Mouse (Mus musculus): ENCODE measurements around the gene Dcst1.

Gene Dcst1

GRCm38 (mm10) chr3:89336529-89336928, 28.5 kb downstream of the Dcst1 start:
- DNase-seq (ENCODE audit: extremely low spot score, low spot score) = no peak

GRCm38 (mm10) chr3:89333053-89333452, 32.0 kb downstream of the Dcst1 start:
- no peak for DNase-seq (ENCODE audit: extremely low spot score, low spot score)

DNA sequence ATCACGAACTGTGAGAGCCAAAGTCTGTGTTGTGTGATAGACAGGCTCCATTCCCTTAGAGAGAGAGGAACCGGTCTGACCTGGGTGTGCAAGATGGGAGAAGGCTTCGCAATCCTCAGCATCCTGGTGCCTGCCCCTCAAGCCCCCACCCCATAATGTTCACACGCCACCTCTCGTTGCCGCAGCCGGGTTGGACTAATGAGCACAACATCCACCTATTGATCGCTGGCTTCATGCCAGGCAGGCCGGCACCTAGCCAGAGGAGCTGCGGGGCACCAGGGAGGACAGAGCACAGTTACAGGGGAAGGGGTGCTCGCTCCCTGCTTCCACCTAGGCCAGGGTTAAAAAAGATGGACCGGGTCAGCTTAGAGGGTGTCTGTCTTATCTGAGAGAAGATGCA, 32.6 kb downstream of the Dcst1 start:
- DNase-seq (ENCODE audit: extremely low spot score, low spot score) = no peak

DNA sequence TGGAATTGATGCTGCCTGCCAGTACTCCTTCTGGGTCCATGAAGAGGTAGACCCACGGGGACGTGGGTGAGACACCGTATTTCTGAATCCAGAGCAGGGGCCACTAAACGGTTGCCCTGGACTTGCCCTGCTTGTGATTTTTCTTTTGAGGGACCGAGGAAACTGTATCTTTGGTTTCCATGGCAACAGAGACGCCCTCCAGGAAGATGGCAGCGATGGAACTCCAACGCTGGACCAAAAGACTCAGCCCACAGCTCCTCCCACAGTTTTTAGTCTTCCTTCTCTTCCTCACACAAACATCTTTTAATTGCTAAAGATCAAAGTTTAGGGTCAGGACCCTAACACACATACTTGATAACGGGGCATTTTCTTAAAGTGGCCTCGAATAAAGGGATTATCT, 33.0 kb downstream of the Dcst1 start:
- DNase-seq (ENCODE audit: extremely low spot score, low spot score) = no peak

- no peak for DNase-seq (ENCODE audit: extremely low spot score, low spot score)
These were observed 33.5 kb downstream of the Dcst1 start for GRCm38 (mm10) chr3:89331561-89331960.

- DNase-seq (ENCODE audit: extremely low spot score, low spot score) = peak; percentile 43
These were observed 34.1 kb downstream of the Dcst1 start for GRCm38 (mm10) chr3:89330948-89331347.

DNA sequence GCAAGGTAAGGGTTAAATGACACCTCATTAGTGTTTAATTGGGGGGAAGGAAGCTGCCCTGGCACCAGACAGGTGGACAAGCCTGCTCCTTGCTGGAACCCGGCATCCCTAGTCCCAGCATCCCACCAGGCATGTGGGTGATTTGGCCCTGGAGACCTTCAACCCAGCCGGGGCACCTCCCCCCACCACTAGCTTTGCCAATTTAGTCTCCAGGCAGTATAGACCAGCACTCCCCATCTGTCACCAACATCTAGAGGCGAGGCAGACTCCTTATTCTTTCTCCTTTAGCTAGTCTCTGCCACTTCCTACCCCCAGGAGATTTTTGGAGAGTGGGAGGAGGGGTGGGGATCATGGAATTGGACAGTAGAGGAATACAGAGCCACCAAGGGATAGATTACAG, 34.7 kb downstream of the Dcst1 start:
- no peak for DNase-seq (ENCODE audit: extremely low spot score, low spot score)

- no peak for DNase-seq (ENCODE audit: extremely low spot score, low spot score)
These were observed 36.4 kb downstream of the Dcst1 start for GRCm38 (mm10) chr3:89328623-89329022.

DNA sequence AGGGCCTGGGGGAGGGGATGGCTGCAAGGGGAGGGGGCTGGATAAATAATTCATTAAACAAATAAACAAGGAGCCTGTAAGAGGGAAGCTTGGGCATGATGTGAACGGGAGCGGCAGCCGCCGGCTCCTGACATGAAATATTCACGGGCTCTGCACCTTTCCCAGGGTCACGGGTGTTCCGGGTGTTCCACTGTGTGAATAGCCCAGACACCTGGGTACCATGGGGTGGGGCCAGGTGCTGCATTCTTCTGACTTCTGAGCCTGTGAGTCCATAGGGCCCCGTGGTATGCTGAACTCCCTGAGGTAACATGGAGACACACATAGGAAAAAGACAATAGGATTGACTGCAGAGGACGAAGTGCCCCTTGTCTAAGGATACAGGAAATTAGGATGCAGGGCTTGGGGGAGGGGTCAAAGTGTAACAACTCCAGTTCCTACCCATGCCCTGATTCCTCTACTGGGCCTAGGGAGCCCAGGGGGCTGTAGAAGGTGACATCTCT, 37.6 kb downstream of the Dcst1 start:
- no peak for DNase-seq (ENCODE audit: extremely low spot score, low spot score)

DNA sequence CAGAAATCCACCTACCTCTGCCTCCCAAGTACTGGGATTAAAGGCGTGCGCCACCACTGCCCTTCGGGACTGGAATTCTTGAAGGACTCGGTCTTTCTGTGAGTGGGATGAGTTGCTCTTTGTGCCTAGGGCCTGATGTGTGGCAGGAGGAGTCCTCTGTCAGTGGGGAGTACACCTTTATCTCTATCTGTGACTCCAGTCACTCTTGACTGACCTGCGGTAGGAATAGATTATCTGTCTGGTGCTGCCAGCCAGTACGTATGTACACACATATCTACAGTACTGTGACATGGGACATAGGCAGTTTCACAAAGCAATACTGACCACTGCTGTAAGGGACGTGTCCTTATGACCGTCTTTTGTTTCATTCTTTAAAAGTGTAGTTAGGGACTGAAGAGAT, 39.2 kb downstream of the Dcst1 start:
- DNase-seq (ENCODE audit: extremely low spot score, low spot score) = no peak

DNA sequence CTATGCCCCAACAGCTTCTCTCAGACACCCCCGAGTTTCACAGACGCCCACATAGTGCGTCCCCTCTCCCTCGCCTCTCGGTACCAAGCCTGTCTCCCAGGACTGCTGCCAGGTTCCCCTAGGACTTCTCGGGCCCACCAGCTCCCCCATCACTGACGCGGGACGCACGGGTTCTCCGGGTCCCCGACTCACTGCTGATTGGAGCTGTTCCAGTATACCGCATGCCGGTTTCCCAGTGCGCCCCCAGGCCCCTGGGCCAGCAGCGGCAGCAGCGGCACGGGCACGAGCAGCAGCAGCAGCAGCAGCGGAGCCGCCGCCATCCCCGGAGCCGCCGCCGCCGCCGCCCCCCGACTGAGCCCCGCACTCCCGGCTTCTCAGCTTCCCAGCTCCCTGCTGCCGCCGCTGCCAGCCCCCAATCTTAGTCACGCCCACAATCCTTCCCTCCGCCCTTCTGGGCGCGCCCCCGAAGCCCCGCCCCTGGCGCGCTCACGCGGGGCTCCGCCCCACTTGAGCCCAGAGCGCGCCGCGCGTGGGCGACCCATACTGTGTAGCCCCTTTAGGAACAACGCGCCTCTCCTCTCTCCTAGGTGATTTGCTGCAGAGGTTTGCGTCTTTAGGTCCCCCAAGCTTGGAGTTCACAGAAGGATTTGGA, 42.4 kb downstream of the Dcst1 start, which contains the start of gene Efna3:
Efna3 (minus strand) TSS at position 452 of the 652 bp plus-strand sequence.
- DNase-seq (ENCODE audit: extremely low spot score, low spot score) = peak; percentile 83

DNA sequence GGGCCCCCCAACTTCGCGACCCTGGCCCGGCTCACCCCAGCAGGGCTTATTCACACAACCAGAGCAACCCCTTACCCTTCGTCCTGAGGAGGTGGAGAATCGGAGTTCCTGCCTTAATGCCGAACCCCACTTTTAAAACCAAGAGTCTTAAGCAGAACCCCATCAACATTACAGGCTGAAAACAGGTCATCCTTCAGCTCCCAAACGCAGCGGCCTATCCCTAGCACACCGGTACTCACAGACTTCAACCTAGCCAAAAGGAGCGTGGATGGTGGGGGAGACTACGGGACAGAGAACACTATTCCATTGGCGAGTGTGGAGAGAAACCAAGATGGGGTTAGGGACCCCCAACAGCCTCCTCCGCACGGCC, 42.9 kb downstream of the Dcst1 start:
- DNase-seq (ENCODE audit: extremely low spot score, low spot score) = no peak

- peak; percentile 62 for DNase-seq (ENCODE audit: extremely low spot score, low spot score)
These were observed 43.6 kb downstream of the Dcst1 start for GRCm38 (mm10) chr3:89321183-89322130.

GRCm38 (mm10) chr3:89320581-89321182, 44.4 kb downstream of the Dcst1 start:
- peak; percentile 85 for DNase-seq (ENCODE audit: extremely low spot score, low spot score)

DNA sequence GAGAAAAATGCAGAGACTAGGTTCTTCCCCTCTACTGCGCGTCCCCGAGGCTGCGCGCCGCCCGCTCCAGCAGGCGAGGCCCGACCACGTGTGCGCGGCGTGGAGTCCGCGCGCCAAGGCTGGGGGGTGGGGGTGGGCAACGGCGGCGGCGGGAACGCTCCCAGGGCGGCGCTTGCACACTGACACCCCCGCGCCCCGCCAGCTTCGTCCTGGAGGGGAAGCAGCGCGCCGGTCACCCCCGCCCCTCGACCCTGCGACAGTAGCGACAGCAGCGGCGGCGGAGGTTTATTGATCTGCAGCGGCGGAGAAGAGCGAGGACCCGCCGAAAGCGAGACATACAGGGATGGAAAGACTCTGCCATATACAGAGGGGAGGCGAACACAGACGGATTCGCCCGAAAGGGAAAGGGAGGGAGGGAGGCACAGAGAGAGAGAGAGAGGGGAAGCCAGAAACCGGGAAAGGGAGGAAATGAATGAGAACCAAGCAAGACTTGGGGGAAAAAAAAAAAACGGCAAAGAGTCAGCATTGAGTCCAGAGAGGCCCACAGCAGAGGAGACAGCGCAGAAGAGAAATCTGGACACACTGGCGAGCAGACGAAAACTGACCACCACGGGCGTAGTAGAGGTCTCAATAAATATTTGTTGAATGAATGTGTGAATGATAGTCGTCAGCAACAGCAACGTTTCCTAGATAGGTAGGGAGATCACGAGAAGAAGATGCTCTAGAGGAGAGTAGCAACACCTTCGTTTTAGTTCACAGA, 45.3 kb downstream of the Dcst1 start:
- DNase-seq (ENCODE audit: extremely low spot score, low spot score) = peak; percentile 52

DNA sequence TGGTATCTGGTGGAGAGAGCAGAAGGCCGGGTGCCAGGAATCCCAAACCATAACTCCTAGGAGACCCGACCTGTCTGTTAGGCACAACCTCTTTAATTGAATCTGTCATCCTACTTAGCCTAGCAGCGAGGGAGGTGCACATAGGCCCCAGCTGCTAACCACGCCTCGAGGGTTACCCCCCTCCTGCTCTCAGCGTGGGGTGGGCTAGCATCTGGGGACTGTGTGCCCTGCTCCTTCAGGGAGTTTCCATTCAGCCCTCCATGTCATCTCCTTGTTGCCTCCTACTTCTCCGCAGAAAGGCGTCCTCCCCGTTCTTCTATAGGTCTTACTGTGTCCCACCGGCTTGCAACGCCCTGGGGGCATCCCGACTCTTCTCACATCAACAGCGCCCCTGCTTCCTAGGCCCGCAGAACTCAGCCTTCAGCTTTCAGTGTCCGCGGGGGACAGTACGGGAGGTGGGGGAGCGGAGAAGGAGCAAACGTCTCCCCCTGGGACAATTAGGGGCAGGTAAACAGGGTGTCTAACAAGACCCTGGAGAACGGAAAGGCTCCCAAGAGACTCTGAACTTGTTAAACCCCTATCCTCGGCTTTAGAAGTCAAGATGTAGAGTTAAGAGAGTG, 46.0 kb downstream of the Dcst1 start:
- DNase-seq (ENCODE audit: extremely low spot score, low spot score) = peak; percentile 40

GRCm38 (mm10) chr3:89318316-89318715, 46.7 kb downstream of the Dcst1 start:
- DNase-seq (ENCODE audit: extremely low spot score, low spot score) = no peak

GRCm38 (mm10) chr3:89317246-89317645, 47.8 kb downstream of the Dcst1 start:
- DNase-seq (ENCODE audit: extremely low spot score, low spot score) = no peak

DNA sequence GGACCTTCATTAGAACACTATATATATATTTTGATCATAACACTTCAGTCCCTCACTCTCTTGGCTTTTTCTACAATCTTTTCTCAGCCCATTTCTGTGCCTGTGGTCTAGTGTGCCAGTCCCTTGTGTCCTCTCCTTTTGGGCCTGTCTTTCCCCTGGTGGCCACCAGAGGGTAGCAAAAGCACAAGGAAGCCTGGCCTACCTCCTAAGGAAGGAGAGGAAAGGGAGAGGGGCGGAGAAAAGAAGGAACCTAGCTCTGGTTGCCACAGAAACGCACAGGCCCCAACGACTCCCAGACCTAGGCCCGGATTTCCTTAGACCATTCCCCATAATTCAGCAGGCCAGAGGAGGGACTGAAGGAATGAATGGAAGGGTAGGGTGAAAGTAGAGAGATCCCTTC, 48.2 kb downstream of the Dcst1 start:
- peak; percentile 84 for DNase-seq (ENCODE audit: extremely low spot score, low spot score)

- peak; percentile 37 for DNase-seq (ENCODE audit: extremely low spot score, low spot score)
These were observed 48.9 kb downstream of the Dcst1 start for GRCm38 (mm10) chr3:89315930-89316831.

Data from neural tube, embryonic 10.5 days (tissue).